Mouse (Mus musculus): ENCODE measurements around the gene Twsg1. TPM values are rescaled to one million over a fixed set of nuclear protein-coding genes. Genes with fewer than 3 reads are reported as not detected.
A peak's percentile ranks its signal among the peaks of the same experiment; 100 is the strongest.

Gene Twsg1
- polyA plus RNA-seq, 1 experiment from 2014 or later: 104 TPM

- 27% methylated on average over 4 of the region's 4 CpGs for WGBS
- H3K4me3 ChIP-seq (ENCODE audit: low read depth, low read length): no peak overlapping the region
- H3K9me3 ChIP-seq (ENCODE audit: control insufficient read depth, low read length): no peaks in the 10 kb centered on the region
- DNase-seq (ENCODE audit: low spot score) (no peak), ATAC-seq (replicated peaks; ENCODE audit: low FRiP score, low TSS enrichment, low read depth) (no peak)
- peaks cover 13% of the 10 kb centered on the region for H3K36me3 ChIP-seq (ENCODE audit: control insufficient read depth, insufficient read depth, low read length)
- peaks cover 22% of the 10 kb centered on the region for H3K4me1 ChIP-seq (replicated peaks; ENCODE audit: control insufficient read depth, insufficient read depth, low read length)
- H3K4me2 ChIP-seq (ENCODE audit: low read length): no peak overlapping the region
- 0 out of 2 replicates have a peak overlapping the region, but pooled peaks have one; percentile 23 for H3K27ac ChIP-seq (ENCODE audit: low read depth)
- H3K27me3 ChIP-seq (replicated peaks; ENCODE audit: control insufficient read depth, insufficient read depth, low read length): no peaks in the 10 kb centered on the region
- no peak overlapping the region for H3K9ac ChIP-seq (ENCODE audit: low read length)
Observed at GRCm38 (mm10) chr17:65942394-65942793, 8.6 kb downstream of the Twsg1 start.

DNA sequence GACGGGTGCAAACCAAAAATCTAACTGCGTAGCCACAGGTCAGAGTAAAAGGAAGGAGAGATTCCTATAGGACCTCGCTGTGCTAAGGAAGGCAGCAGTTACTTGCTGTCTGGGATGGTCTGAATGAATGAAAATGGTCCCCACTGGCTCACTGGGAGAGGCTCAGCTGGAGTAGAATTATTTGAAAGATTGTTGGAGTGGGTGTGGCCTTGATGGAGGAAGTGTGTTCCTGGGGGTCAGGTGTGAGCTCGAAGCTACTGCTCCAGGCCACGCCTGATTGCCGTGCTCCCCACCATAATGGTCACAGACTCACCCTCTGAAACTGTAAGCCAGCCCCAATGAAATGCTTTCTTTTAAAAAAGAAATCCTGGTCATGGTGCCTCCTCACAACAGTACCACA is 9.8 kb downstream of the Twsg1 start:
- H3K4me3 ChIP-seq (ENCODE audit: low read depth, low read length): no peak overlapping the region
- H3K36me3 ChIP-seq (ENCODE audit: control insufficient read depth, insufficient read depth, low read length): peaks cover 18% of the 10 kb centered on the region
- ATAC-seq (replicated peaks; ENCODE audit: low FRiP score, low TSS enrichment, low read depth) (no peak), DNase-seq (ENCODE audit: low spot score) (no peak)
- peaks cover 22% of the 10 kb centered on the region for H3K4me1 ChIP-seq (replicated peaks; ENCODE audit: control insufficient read depth, insufficient read depth, low read length)
- H3K27me3 ChIP-seq (replicated peaks; ENCODE audit: control insufficient read depth, insufficient read depth, low read length): no peaks in the 10 kb centered on the region
- no peaks in the 10 kb centered on the region for H3K9me3 ChIP-seq (ENCODE audit: control insufficient read depth, low read length)
- WGBS: 77% methylated on average over 6 of the region's 6 CpGs
- no peak overlapping the region for H3K4me2 ChIP-seq (ENCODE audit: low read length)
- no peak overlapping the region for H3K9ac ChIP-seq (ENCODE audit: low read length)
- no peak overlapping the region for H3K27ac ChIP-seq (ENCODE audit: low read depth)

GRCm38 (mm10) chr17:65940221-65940620 is 10.8 kb downstream of the Twsg1 start:
- H3K4me1 ChIP-seq (replicated peaks; ENCODE audit: control insufficient read depth, insufficient read depth, low read length): peaks cover 22% of the 10 kb centered on the region
- H3K36me3 ChIP-seq (ENCODE audit: control insufficient read depth, insufficient read depth, low read length): peaks cover 17% of the 10 kb centered on the region
- H3K27ac ChIP-seq (ENCODE audit: low read depth): no peak overlapping the region
- no peaks in the 10 kb centered on the region for H3K27me3 ChIP-seq (replicated peaks; ENCODE audit: control insufficient read depth, insufficient read depth, low read length)
- H3K4me3 ChIP-seq (ENCODE audit: low read depth, low read length): no peak overlapping the region
- 75% methylated on average over 12 of the region's 12 CpGs for WGBS
- no peaks in the 10 kb centered on the region for H3K9me3 ChIP-seq (ENCODE audit: control insufficient read depth, low read length)
- ATAC-seq (replicated peaks; ENCODE audit: low FRiP score, low TSS enrichment, low read depth) (no peak), DNase-seq (ENCODE audit: low spot score) (no peak)
- no peak overlapping the region for H3K9ac ChIP-seq (ENCODE audit: low read length)
- 0 out of 2 replicates have a peak overlapping the region, but pooled peaks have one; percentile 5 for H3K4me2 ChIP-seq (ENCODE audit: low read length)

DNA sequence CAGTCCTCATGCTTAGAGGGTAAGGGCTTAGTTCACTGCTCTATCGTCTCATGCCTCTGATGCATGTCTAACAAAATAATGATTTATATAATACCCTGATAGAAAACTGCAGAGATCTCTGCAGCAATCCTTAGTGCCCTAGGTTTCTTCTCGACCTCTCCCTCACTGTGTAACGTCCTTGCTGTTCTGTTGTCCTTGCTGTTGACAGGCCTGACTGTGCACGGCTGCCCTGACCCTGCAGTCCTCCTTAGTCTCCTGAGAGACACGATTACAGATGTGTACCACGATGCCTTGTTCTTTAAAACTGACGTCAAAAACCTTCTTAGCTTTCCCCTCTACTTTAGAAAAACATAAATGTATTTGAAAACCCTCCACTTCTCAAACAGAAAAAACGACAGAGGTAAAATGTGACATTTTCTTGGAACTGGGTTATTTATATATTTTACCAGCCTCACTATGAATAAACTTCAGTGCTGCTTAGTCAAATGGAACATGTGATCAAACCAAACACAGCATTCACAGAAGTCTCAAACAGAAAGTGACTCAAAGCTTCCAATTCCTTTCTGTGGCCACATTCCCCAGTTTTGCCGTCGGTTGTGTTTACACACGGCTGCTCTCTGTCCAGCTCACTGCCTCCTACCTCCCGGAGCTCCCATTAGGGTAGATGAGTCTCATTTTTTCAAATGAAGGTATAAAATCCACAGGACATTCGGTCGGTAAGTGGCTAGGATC is 11.4 kb downstream of the Twsg1 start:
- no peak for DNase-seq (ENCODE audit: low spot score)
- Histone ChIP-seq H3K4me3 (ENCODE audit: low read depth, low read length) (no peak overlapping the region), H3K9ac (ENCODE audit: low read length) (no peak overlapping the region), H3K4me1 (replicated peaks; ENCODE audit: control insufficient read depth, insufficient read depth, low read length) (peaks cover 22% of the 10 kb centered on the region), H3K27ac (ENCODE audit: low read depth) (peak overlapping the region; percentile 27; the same call in 1 of the 2 replicates), H3K4me2 (ENCODE audit: low read length) (0 out of 2 replicates have a peak overlapping the region, but pooled peaks have one; percentile 5), H3K27me3 (replicated peaks; ENCODE audit: control insufficient read depth, insufficient read depth, low read length) (no peaks in the 10 kb centered on the region), H3K9me3 (ENCODE audit: control insufficient read depth, low read length) (no peaks in the 10 kb centered on the region), H3K36me3 (ENCODE audit: control insufficient read depth, insufficient read depth, low read length) (peaks cover 17% of the 10 kb centered on the region)
- WGBS: 48% methylated on average over 14 of the region's 14 CpGs
- 0 out of 2 replicates have a peak, but pooled peaks have one; percentile 22 for ATAC-seq (replicated peaks; ENCODE audit: low FRiP score, low TSS enrichment, low read depth)

DNA sequence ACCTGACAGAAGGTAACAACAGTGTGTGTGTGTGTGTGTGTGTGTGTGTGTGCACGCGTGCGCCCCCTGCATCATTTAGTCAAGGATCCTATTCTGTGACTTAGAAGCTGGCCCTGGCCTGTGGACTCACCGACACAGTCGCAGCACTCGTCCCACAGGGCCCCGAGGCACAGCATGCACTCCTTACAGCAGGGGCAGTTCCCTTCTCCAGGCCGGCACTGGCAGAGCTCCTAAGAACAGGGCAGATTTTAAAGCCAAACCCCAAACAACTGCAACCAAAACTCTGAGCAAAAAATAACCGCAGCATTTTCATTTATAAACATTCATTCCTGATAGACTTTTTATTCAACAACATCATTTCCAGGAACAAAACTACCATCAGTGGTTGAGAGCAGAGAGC is 13.4 kb downstream of the Twsg1 start:
- no peak overlapping the region for H3K27ac ChIP-seq (ENCODE audit: low read depth)
- H3K4me2 ChIP-seq (ENCODE audit: low read length): no peak overlapping the region
- no peaks in the 10 kb centered on the region for H3K9me3 ChIP-seq (ENCODE audit: control insufficient read depth, low read length)
- H3K4me3 ChIP-seq (ENCODE audit: low read depth, low read length): no peak overlapping the region
- DNase-seq (ENCODE audit: low spot score): no peak
- ATAC-seq (replicated peaks; ENCODE audit: low FRiP score, low TSS enrichment, low read depth): no peak
- H3K4me1 ChIP-seq (replicated peaks; ENCODE audit: control insufficient read depth, insufficient read depth, low read length): peaks cover 22% of the 10 kb centered on the region
- 92% methylated on average over 9 of the region's 9 CpGs for WGBS
- no peaks in the 10 kb centered on the region for H3K27me3 ChIP-seq (replicated peaks; ENCODE audit: control insufficient read depth, insufficient read depth, low read length)
- H3K9ac ChIP-seq (ENCODE audit: low read length): no peak overlapping the region
- peaks cover 29% of the 10 kb centered on the region for H3K36me3 ChIP-seq (ENCODE audit: control insufficient read depth, insufficient read depth, low read length)

DNA sequence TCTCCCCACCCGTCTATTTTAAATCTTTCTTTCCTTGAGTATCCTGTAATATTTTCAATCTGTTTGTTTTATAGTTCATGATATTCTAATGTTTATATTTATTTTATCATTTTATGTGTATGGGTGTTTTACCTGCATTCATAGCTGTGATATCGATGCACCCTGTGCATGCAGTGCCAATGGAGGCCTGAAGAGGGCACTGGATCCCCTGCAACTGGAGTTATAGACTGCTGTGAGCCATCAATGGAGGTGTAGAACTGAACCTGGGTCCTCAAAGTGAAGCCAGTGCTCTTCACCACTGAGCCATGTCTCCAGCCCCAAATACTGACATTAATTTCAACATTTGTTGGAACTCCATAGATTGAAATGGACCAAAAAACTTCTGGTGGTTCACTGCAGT is 17.3 kb downstream of the Twsg1 start:
- Histone ChIP-seq H3K4me3 (ENCODE audit: low read depth, low read length) (no peak overlapping the region), H3K9ac (ENCODE audit: low read length) (no peak overlapping the region), H3K9me3 (ENCODE audit: control insufficient read depth, low read length) (no peaks in the 10 kb centered on the region), H3K4me2 (ENCODE audit: low read length) (no peak overlapping the region), H3K27me3 (replicated peaks; ENCODE audit: control insufficient read depth, insufficient read depth, low read length) (no peaks in the 10 kb centered on the region), H3K4me1 (replicated peaks; ENCODE audit: control insufficient read depth, insufficient read depth, low read length) (peaks cover 7% of the 10 kb centered on the region; the same call in 1 of the 2 replicates), H3K36me3 (ENCODE audit: control insufficient read depth, insufficient read depth, low read length) (peaks cover 29% of the 10 kb centered on the region), H3K27ac (ENCODE audit: low read depth) (no peak overlapping the region)
- DNase-seq (ENCODE audit: low spot score) (no peak), ATAC-seq (replicated peaks; ENCODE audit: low FRiP score, low TSS enrichment, low read depth) (no peak)
- 94% methylated on average over 2 of the region's 2 CpGs for WGBS

DNA sequence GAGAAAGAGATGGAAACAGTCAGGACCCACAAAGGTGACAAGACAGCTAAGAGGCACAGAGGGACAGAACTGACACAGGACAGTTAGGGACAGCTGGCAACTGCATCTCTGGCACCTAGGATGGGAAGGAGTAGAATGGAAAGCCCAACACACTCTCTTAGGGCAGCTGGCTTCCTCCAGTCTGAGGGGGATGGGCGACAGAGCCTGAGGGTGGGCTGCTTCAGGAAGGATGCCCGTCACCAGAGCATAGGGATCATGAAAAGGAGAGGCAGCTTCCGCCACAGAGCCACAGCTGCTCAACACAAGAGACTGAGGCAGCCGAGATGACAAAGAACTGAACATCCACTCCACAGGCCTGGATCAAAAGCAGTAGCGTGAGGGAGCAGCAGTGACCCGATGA is 19.5 kb downstream of the Twsg1 start:
- H3K4me2 ChIP-seq (ENCODE audit: low read length): no peak overlapping the region
- no peaks in the 10 kb centered on the region for H3K27me3 ChIP-seq (replicated peaks; ENCODE audit: control insufficient read depth, insufficient read depth, low read length)
- ATAC-seq (replicated peaks; ENCODE audit: low FRiP score, low TSS enrichment, low read depth): 0 out of 2 replicates have a peak, but pooled peaks have one; percentile 47
- H3K9me3 ChIP-seq (ENCODE audit: control insufficient read depth, low read length): no peaks in the 10 kb centered on the region
- H3K9ac ChIP-seq (ENCODE audit: low read length): no peak overlapping the region
- no peak overlapping the region for H3K27ac ChIP-seq (ENCODE audit: low read depth)
- H3K36me3 ChIP-seq (ENCODE audit: control insufficient read depth, insufficient read depth, low read length): peaks cover 34% of the 10 kb centered on the region
- 64% methylated on average over 6 of the region's 6 CpGs for WGBS
- H3K4me3 ChIP-seq (ENCODE audit: low read depth, low read length): no peak overlapping the region
- DNase-seq (ENCODE audit: low spot score): no peak
- H3K4me1 ChIP-seq (replicated peaks; ENCODE audit: control insufficient read depth, insufficient read depth, low read length): peaks cover 7% of the 10 kb centered on the region; the same call in 1 of the 2 replicates

DNA sequence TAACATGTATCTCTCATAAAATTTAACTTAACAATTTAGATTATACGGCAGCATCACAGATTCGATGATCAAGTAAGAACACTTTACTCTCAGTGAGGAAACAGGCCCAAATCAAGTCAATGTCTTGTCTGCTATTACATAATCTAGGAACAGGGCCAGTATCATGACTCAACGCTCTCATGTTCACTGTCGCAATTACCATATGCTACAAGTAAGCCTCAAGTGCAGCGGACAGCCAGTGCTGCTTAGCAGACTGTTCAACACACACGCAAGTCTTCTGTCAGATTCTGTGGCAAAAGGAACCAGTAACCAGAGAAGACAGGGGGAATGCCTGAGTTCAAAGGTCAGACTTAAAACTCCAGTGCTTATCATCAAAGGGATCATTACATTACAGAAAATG is 20.1 kb downstream of the Twsg1 start:
- peaks cover 7% of the 10 kb centered on the region; the same call in 1 of the 2 replicates for H3K4me1 ChIP-seq (replicated peaks; ENCODE audit: control insufficient read depth, insufficient read depth, low read length)
- WGBS: 62% methylated on average over 6 of the region's 6 CpGs
- DNase-seq (ENCODE audit: low spot score) (no peak), ATAC-seq (replicated peaks; ENCODE audit: low FRiP score, low TSS enrichment, low read depth) (no peak; the same call in 1 of the 2 replicates)
- no peaks in the 10 kb centered on the region for H3K27me3 ChIP-seq (replicated peaks; ENCODE audit: control insufficient read depth, insufficient read depth, low read length)
- H3K9me3 ChIP-seq (ENCODE audit: control insufficient read depth, low read length): no peaks in the 10 kb centered on the region
- H3K4me2 ChIP-seq (ENCODE audit: low read length): no peak overlapping the region
- peaks cover 34% of the 10 kb centered on the region for H3K36me3 ChIP-seq (ENCODE audit: control insufficient read depth, insufficient read depth, low read length)
- H3K27ac ChIP-seq (ENCODE audit: low read depth): no peak overlapping the region
- no peak overlapping the region for H3K4me3 ChIP-seq (ENCODE audit: low read depth, low read length)
- no peak overlapping the region for H3K9ac ChIP-seq (ENCODE audit: low read length)

Measured in intestine, embryonic 14.5 days (tissue).